Mouse (Mus musculus): ENCODE data around the gene B3galnt2. TPM values are rescaled to one million over a fixed set of nuclear protein-coding genes. Genes with fewer than 3 reads are reported as not detected.

Gene B3galnt2
- polyA plus RNA-seq (2012), result 93.6 and 123 TPM in 2 replicates

DNA sequence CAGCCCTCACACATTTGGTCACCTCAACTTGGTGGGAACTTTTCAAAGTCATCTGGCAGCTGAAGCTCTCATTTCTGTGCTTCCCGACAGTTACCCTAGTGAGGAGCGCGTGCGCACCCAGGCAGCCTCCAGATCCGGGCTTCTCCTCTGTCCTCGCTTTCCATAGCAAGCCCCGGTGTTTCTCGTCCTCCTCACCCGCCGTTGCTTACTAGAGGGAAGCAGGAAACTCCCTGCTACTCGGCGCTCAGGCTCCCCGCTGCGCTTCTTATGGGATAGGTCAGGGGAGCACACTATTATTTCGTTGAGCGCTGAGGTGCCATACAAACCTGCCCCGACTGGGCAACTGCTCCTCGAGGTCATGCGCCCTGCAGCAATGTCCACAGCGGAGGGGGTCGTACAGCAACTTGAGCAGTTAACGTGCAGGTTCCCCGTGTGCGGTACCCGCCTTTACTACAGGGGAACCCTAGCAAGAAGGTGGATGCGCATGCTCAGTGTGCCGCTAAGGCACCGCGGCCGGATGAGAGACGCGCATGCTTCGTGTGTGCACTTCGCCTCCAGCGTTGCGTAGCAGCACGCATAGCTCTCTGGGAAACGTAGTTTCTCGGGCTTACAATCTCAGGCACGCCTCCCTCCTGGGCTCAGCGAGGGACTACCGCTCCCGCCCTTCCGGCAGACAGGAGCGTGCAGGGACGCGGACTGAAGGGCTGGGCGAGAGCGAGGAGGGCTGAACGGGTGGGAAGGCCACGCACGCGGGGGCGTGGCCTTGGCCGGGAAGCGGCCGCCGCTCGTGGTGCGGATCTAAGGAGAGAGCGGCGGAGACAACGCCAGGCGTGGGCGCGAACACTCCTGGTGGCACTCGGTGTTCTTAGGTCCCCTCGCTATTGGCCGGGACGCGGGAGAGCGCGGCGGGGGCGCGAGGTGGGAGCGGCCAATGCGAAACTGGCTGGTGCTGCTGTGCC lies at the start of gene B3galnt2:
B3galnt2 (plus strand) TSS at position 596 of the 959 bp plus-strand sequence.
- no peak for TF ChIP-seq GATA1 (IDR thresholded peaks at IDR 0.05; ENCODE audit: low read length)

DNA sequence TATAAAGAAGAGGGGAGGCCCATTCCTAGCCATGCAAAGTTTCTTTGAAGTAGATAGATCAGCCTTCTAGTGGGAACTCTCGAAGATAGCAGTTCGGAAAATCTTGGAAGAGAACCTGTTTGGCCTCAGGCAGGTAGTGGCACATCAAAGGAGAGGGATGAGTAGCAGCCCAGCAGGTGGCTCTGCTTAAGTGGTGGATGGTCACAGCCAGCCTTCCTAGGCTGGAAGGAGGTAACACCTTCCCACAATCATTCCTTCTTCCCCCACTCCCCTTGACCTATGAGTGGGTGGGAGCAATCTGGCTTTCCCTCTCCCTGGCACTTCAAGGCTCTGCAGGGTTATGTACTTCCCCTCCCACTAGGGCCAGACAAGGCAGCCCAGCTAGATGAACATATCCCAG lies 42.9 kb upstream of the B3galnt2 start:
- no peak for TF ChIP-seq GATA1 (IDR thresholded peaks at IDR 0.05; ENCODE audit: low read length)

GRCm38 (mm10) chr13:13919396-13919795 lies 34.9 kb upstream of the B3galnt2 start:
- TF ChIP-seq GATA1 (IDR thresholded peaks at IDR 0.05; ENCODE audit: low read length), result no peak

DNA sequence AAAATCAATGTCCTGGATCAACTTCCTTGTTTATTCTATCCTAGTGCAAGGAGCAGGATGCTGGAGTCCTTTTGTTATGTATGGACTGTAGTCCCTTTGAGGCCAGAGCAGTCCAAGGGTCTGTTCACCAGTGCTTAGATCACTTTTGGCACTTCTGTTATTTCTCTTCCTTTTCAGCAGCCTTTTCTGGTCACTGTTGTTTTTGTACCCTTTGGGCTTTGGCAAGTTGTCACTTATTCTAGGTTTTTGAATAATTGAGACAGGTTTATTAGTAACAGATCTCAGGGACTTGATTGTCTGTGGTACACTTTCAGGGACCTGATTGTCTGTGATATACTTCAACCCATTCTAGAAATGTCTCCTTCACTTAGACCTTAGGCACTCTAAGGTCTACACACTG lies 31.7 kb upstream of the B3galnt2 start:
- no peak for TF ChIP-seq GATA1 (IDR thresholded peaks at IDR 0.05; ENCODE audit: low read length)

DNA sequence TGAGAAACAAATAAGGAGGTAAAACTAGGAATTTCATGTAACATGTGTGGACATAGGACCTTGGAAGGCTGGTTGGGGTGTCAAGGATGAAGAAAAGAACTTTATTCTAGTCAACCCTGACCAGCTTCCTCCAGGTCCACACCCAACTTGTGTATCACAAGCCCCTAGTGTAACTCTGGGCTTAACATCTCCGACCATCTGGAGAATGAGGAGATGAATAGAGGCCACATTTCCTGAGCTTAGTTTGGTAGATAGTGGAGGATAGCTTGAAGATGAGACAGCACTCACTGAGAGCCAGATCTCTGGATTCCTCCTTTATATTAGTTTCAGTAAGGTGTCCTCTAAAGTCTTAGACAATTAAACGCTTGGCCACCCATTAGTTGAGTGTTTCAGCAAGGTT lies 24.3 kb upstream of the B3galnt2 start:
- TF ChIP-seq GATA1 (IDR thresholded peaks at IDR 0.05; ENCODE audit: low read length), result no peak

DNA sequence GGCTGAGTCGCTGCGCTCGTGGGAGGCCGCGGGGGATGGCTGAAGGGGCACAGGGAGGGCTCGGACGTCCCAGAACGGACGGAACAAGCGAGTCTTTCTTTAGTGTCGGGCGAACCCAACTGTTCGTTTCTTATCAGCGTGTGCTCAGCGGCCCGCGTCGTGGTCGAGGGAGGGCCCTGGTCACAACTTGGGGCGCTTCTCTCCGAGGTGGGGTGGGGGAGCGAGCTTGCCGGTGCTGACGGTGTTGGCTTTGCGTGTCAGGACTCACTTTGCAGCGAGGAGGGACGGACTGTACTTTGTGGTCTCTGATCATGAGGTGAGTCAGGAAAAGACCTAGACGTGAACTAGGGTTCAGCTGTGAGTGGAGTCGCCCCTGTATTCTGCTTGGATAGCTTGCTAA lies 662 bp downstream of the B3galnt2 start:
- TF ChIP-seq GATA1 (IDR thresholded peaks at IDR 0.05; ENCODE audit: low read length), result no peak

DNA sequence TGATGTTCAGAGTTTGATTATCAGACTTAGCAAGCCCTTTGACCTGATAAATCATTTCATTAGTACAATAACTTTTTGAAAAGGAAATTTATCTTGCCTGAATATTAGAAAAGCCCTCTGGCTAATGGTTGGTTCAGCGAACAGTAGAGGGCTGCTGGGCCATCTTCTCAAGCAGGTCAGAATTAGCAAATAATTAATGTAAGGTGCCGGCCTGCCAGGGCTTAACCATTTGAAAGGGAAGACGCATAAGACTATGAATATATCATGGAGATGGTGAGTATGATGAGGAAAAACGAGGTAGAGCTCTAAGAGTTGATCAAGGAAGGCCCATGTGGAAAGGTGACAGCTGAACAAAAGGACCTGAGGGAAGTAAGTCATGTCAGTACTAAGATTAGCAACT lies 2.4 kb downstream of the B3galnt2 start:
- no peak for TF ChIP-seq GATA1 (IDR thresholded peaks at IDR 0.05; ENCODE audit: low read length)

DNA sequence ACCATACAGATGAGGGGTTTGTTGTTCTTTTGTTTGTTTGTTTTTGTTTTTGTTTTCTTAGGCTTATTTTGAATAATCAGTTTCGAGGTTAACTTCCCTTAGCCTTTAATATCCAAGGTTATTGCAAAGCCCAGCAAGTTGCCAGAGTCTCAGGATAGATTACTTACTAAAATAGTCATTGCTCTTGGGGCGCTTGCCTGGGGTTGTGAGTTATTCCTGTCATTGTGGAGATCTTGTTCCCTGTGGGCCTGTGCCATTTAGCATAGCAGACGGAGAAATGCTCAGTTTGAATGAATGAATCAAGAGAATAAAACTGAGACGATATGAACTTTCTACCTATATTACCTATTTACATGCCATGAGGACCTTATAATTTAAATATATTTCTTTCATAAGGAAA lies 5.9 kb downstream of the B3galnt2 start:
- no peak for TF ChIP-seq GATA1 (IDR thresholded peaks at IDR 0.05; ENCODE audit: low read length)

- TF ChIP-seq GATA1 (IDR thresholded peaks at IDR 0.05; ENCODE audit: low read length), result no peak
Observed at GRCm38 (mm10) chr13:13961046-13961445, 6.8 kb downstream of the B3galnt2 start.

DNA sequence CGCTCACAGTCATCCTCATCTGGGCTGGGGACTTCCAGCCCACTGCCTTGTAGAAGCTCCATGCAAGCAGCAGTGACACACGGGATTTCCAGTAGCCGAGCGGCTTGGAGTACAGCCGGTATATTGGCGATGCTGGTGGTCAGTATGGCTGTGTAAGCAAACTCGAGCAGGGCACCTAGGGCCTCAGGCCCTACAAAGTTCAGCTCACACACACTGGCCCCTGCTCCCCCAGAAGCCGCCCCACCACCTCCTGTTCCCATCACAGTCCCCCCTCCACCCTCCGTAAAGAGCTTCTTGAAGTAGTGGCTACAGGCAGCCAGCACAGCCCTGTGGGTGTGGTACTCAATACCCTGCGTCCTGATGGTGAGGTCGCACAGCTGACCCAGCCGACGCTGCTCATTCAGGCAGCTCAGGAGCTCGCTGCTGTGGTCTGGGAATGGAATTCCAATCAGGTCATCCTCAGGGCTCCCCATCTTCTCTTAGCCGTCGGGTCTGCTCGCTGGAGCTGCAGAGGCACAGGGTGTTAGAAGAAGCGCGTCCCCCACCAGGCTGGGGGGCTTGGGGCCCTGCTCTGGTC lies 11.2 kb downstream of the B3galnt2 start:
- TF ChIP-seq GATA1 (IDR thresholded peaks at IDR 0.05; ENCODE audit: low read length), result no peak

DNA sequence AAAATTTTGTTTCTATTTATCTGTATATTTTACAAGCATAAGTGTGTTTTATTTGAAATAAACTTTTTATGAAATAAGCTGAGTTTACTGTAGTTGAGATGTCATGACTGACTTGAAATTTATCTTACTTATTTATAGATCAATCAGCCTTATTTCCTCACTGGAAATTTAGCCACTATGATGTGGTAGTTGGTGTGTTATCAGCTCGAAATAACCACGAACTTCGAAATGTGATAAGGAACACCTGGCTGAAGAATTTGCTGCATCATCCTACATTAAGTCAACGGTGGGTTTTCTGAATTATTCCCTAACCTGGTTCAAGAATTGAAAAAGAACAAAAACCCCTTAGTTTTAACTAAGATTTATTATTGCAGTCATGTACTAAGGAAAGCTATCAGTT lies 11.9 kb downstream of the B3galnt2 start:
- TF ChIP-seq GATA1 (IDR thresholded peaks at IDR 0.05; ENCODE audit: low read length), result peak; percentile 58

- TF ChIP-seq GATA1 (IDR thresholded peaks at IDR 0.05; ENCODE audit: low read length), result no peak
Observed at GRCm38 (mm10) chr13:13968629-13969111, 14.4 kb downstream of the B3galnt2 start.

GRCm38 (mm10) chr13:13969796-13970195 lies 15.5 kb downstream of the B3galnt2 start:
- TF ChIP-seq GATA1 (IDR thresholded peaks at IDR 0.05; ENCODE audit: low read length), result no peak

DNA sequence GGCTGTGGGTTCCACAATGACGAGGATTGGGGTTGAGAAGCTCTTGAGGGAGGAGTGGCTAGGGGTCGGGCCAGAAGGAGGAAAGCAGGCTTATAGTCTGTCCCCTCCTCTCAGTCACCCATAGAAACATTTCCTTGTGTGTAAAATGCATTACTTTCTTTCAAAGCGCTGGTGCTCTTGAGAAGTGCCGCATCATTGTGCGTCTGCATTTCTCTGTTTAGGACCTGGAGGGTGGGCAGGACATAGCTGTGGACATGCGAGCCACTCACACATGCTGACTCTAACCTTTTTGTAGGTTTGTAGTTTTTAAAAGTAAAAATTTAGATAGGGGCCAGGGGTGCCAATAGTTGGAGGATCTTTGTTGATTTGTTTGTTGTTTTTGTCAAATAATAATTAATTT lies 29.3 kb downstream of the B3galnt2 start:
- no peak for TF ChIP-seq GATA1 (IDR thresholded peaks at IDR 0.05; ENCODE audit: low read length)

DNA sequence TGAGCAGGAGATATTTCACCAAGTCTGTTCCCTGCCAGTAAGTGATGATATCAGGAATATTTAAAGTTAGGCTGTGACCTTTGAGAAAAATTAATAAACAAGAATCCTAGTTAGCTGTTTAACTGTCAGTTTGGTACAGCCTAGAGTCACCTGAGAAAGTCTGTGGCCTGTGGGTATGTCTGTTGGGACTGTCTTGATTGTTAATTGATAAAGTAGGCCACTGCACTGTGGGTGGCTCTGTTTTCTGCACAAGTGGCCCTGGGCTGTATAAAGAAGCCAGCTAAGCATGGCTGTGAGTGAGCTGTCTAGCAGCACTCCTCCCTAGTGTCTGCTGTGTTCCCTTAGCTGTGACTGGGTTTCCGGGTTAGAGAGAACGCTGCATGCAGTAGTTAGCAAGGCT lies 34.9 kb downstream of the B3galnt2 start:
- no peak for TF ChIP-seq GATA1 (IDR thresholded peaks at IDR 0.05; ENCODE audit: low read length)

GRCm38 (mm10) chr13:13990391-13990790 lies 36.1 kb downstream of the B3galnt2 start:
- TF ChIP-seq GATA1 (IDR thresholded peaks at IDR 0.05; ENCODE audit: low read length), result no peak

GRCm38 (mm10) chr13:13993041-13993440 lies 38.8 kb downstream of the B3galnt2 start:
- TF ChIP-seq GATA1 (IDR thresholded peaks at IDR 0.05; ENCODE audit: low read length), result no peak

Measured in G1E-ER4 (cell line).